Mouse (Mus musculus) lung, embryonic 16.5 days (tissue): ENCODE results near the gene Prss40. TPM values are rescaled to one million over a fixed set of nuclear protein-coding genes. Genes with fewer than 3 reads are reported as not detected.

Experiments used
- polyA plus RNA-seq: library from polyadenylated mRNA; unstranded; fragments of >200 nt; fragmentation: Nextera tagmentation; extraction: Ambion mirVana; gene quantifications from 2 replicates; pipeline ENCODE4 v1.2.1, GENCODE M21; 2015

Prss40 gene
- polyA plus RNA-seq, 1 experiment from 2014 or later = not detected

Other genes with a start within 250 kb of the Prss40 start
- gene Ccdc115, start 121.3 kb downstream of the Prss40 start, polyA plus RNA-seq = 50.8 and 54.6 TPM in 2 replicates
- gene Imp4, start 121.1 kb downstream of the Prss40 start, polyA plus RNA-seq = 73.8 and 79.4 TPM in 2 replicates
- 43.2 and 44.0 TPM in 2 replicates for gene Ptpn18, start 101.2 kb downstream of the Prss40 start, polyA plus RNA-seq
- not detected in 2 replicates for gene Prss39, start 62.5 kb downstream of the Prss40 start, polyA plus RNA-seq
- gene Cfc1, start 25.3 kb downstream of the Prss40 start, polyA plus RNA-seq = not detected in 2 replicates
- 0.05 and 0.16 TPM in 2 replicates for gene Amer3, start 18.7 kb upstream of the Prss40 start, polyA plus RNA-seq